Mouse (Mus musculus) 3134 (cell line): ENCODE data around the gene Pced1b.

Experiments used
- DNase-seq: peaks from one replicate; pipeline ENCODE4 v3.0.0-alpha.2; 2011; ENCODE audit warnings: low spot score; ENCODE audit not compliant: insufficient read length; ENCODE audit errors: extremely low read depth

Gene Pced1b

DNA sequence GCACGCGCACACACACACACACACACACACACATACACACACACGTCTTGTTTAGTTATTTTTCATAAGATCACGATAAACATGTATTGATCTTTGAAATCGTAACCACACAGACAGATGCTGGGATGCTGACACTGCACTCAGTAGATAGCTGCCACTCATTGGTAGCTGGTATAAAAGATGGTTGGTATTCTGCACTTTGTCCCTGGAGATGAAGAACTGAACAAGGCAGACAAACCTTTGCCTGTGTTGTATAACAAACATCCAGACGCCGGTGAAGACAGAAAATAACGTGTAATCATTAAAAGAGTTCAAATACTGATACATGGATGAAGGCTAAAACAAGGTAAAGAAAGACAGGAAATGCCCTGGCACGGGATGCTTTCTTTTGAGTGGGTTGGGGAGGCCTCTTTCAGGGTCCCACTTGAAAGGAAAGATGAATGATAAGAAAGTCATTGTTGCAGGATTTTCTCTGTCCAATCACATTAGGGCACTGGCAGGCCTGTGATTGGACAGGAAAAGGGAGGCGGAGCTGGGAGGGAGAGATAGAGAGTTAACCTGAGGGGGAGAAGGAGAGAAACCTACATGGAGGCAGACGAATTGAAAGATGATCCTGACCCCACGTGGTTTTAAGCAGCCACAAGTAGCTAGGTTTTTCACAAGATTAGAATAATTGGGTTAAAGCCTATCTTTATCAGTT is 182.4 kb downstream of the Pced1b start:
- DNase-seq = no peak

- DNase-seq = no peak
Measured at GRCm38 (mm10) chr15:97431533-97431932, 184.6 kb downstream of the Pced1b start.

DNA sequence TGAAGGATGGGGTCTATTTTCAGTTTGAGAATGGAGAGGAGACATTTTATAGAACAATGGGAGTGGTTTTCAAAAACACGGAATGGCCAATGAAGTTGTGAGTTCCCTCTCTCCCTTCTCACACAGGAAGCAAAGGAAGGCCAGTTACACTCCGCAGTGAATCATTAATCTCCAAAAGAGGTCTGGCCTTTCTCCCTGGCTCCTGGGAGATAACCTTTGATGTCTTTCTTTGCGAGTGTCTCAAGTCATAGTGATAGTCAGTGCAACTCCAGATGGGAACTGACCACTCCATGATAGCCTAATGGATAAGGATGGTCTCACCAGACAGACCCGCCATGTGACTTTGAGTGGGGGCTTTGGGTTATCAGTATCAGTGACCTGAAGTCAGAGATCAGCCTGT is 185.3 kb downstream of the Pced1b start:
- no peak for DNase-seq
